Mouse (Mus musculus) myocyte (in vitro differentiated cells): Measurements from ENCODE around the gene Prkcb.

ENCODE experiments used
- CEBPB ChIP-seq: IDR thresholded peaks from 2 replicates; pipeline ENCODE4 v1.6.1; 2011; ENCODE audit warnings: mild to moderate bottlenecking, moderate library complexity; ENCODE audit not compliant: poor library complexity, insufficient read depth, severe bottlenecking
- E2F4 ChIP-seq: IDR thresholded peaks from one replicate; pipeline ENCODE4 v1.6.1; 2011; ENCODE audit warnings: mild to moderate bottlenecking, control low read depth, moderate library complexity; ENCODE audit not compliant: insufficient read depth
- MAX ChIP-seq: IDR thresholded peaks from one replicate; pipeline ENCODE4 v1.6.1; 2011; ENCODE audit warnings: low read depth, mild to moderate bottlenecking, control low read depth
- MYOD1 ChIP-seq, 3 experiments: IDR thresholded peaks; one replicate each; pipeline ENCODE4 v1.6.1; 2011; ENCODE audit warnings: control low read depth in 2 of 3, low read depth in 2 of 3, mild to moderate bottlenecking in 2 of 3, moderate library complexity in 1 of 3; ENCODE audit not compliant: insufficient read length in 2 of 3, control insufficient read depth in 1 of 3
- MYOG ChIP-seq, 3 experiments: IDR thresholded peaks; one replicate each; pipeline ENCODE4 v1.6.1; 2011; ENCODE audit warnings: control low read depth in 2 of 3, low read depth in 2 of 3, mild to moderate bottlenecking in 2 of 3; ENCODE audit not compliant: insufficient read length in 2 of 3, control insufficient read depth in 1 of 3, insufficient read depth in 1 of 3
- POLR2A ChIP-seq: IDR thresholded peaks from one replicate; pipeline ENCODE4 v1.6.1; 2011; ENCODE audit warnings: low read depth, mild to moderate bottlenecking, control low read depth, moderate library complexity; ENCODE audit not compliant: insufficient read length
- POLR2AphosphoS2 ChIP-seq: IDR thresholded peaks from one replicate; pipeline ENCODE4 v1.6.1; 2011; ENCODE audit warnings: low read depth, control low read depth; ENCODE audit not compliant: insufficient read length
- REST ChIP-seq: IDR thresholded peaks from one replicate; pipeline ENCODE4 v1.6.1; 2011; ENCODE audit warnings: mild to moderate bottlenecking, control low read depth, moderate library complexity; ENCODE audit not compliant: insufficient read depth, insufficient read length
- SRF ChIP-seq: IDR thresholded peaks from one replicate; pipeline ENCODE4 v1.6.1; 2011; ENCODE audit warnings: low read depth; ENCODE audit not compliant: control insufficient read depth, insufficient read length
- TCF12 ChIP-seq: IDR thresholded peaks from one replicate; pipeline ENCODE4 v1.6.1; 2011; ENCODE audit warnings: mild to moderate bottlenecking, control low read depth; ENCODE audit not compliant: poor library complexity, insufficient read depth, severe bottlenecking
- USF1 ChIP-seq: IDR thresholded peaks from one replicate; pipeline ENCODE4 v1.6.1; 2011; ENCODE audit warnings: low read depth, mild to moderate bottlenecking, control low read depth, moderate library complexity

DNA sequence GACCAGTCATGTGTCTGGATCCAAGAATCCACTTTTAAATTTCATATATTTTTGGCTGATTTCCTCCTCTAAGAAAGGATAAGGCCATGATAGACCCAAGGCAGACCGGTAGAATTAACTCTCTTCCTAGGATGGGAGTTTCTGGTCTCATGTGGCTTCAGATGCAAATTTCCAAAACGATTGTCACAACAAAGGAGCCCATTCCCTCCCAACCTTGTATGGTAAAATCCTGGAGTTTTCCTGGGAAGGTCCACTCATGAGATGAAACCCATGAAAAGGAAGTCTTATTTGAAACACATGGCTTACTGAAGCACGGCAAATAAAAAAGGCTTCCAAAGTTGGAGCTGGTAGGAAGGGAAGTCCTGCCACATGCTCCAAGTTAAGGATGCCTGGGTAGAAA lies 342.6 kb downstream of the Prkcb start:
- TF ChIP-seq POLR2A = no peak
- TF ChIP-seq POLR2AphosphoS2 = no peak
- no peak for TF ChIP-seq TCF12
- no peak for TF ChIP-seq USF1
- no peak for TF ChIP-seq REST
- TF ChIP-seq MYOG (IDR thresholded peaks at IDR 0.05; ENCODE audit: control insufficient read depth in 1 of 3, insufficient read depth in 1 of 3, insufficient read length in 2 of 3, low read depth in 2 of 3) = no peak
- no peak for TF ChIP-seq E2F4
- TF ChIP-seq SRF = no peak
- TF ChIP-seq MAX = no peak
- TF ChIP-seq CEBPB = no peak
- no peak for TF ChIP-seq MYOD1 (IDR thresholded peaks at IDR 0.05; ENCODE audit: control insufficient read depth in 1 of 3, insufficient read length in 2 of 3, low read depth in 2 of 3)
